ENCODE assay signal across 8 mouse cellular contexts in the genomic region with DNA sequence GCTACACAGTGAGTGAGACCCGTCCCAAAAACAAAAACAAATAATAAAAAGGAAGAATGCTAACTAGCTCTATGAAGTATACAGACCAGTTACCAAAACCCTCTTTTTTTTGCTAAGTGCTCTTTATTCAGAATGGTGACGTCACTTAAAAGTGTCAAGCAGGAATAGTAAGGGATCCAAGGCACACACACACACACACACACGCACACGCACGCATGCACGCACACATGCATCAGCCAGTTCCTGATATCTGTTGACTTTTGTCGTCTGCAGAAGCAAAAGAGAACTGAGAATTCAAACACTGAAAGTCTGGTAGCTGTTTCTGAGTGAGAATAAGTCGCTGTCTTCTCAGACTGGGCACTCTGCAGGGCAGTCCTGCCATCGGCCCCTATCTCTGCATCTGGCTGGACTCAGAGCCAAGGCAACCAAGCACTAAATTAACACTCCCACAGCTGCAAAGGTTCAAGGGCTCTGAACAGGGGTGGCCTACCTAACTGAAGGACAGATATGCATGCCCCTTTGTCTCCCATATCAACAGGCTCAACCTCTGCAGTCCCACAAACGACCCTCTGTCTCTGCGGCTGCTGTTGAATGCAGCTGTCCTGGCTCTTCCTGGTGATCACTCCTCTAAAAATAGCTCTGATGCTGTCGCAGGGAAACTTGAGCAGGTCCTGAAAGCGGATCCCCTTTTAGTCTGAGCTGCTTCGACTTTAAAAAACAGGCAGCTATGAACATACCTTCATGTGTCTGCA.
DNase-seq lines count a peak whose midpoint lies in the region; ATAC-seq and TF ChIP-seq lines count a peak whose summit lies in the region.

No protein-coding gene starts in this region.

- H3K4me1 ChIP-seq in heart, embryonic 12.5 days (replicated peaks), result peaks cover 53% of the 10 kb centered on the region
- H3K4me1 ChIP-seq in midbrain, embryonic 14.5 days (ENCODE audit: control insufficient read depth, insufficient read depth, low read length), result peaks cover 56% of the 10 kb centered on the region
- peaks cover 34% of the 10 kb centered on the region for H3K4me1 ChIP-seq in thymus, adult 2 months (replicated peaks; ENCODE audit: control insufficient read depth, insufficient read depth, low read length)

- TF ChIP-seq POLR2A in thymus, adult 2 months (IDR thresholded peaks at IDR 0.05; ENCODE audit: control insufficient read depth, extremely low read depth, insufficient read depth, low read length, poor library complexity), result no peak

- H3K27ac ChIP-seq in left cerebral cortex, adult 2 months, result peak overlapping the region; percentile 57; the same call in 1 of the 2 replicates
- peak overlapping the region; percentile 84 for H3K27ac ChIP-seq in heart, embryonic 12.5 days (ENCODE audit: poor library complexity, severe bottlenecking)
- H3K27ac ChIP-seq in midbrain, embryonic 14.5 days (replicated peaks; ENCODE audit: low read depth, low read length), result peak overlapping the region; percentile 66
- no peak overlapping the region for H3K27ac ChIP-seq in thymus, adult 2 months (ENCODE audit: control insufficient read depth, insufficient read depth, low read length)

- 33% methylated on average over 14 of the region's 14 CpGs for WGBS in heart, embryonic 12.5 days
- 54% methylated on average over 14 of the region's 14 CpGs for WGBS in midbrain, embryonic 14.5 days
- 65% methylated on average over 14 of the region's 14 CpGs for WGBS in thymus, adult 2 months

- no peaks in the 10 kb centered on the region for H3K27me3 ChIP-seq in heart, embryonic 12.5 days (replicated peaks)
- no peaks in the 10 kb centered on the region for H3K27me3 ChIP-seq in midbrain, embryonic 14.5 days (ENCODE audit: control insufficient read depth, insufficient read depth, low read length)
- no peaks in the 10 kb centered on the region for H3K27me3 ChIP-seq in thymus, adult 2 months (ENCODE audit: control insufficient read depth, insufficient read depth, low read length)

- peak overlapping the region; percentile 62 for H3K4me2 ChIP-seq in heart, embryonic 12.5 days
- H3K4me2 ChIP-seq in midbrain, embryonic 14.5 days (ENCODE audit: low read length), result no peak overlapping the region

- no peaks in the 10 kb centered on the region for H3K36me3 ChIP-seq in heart, embryonic 12.5 days
- no peaks in the 10 kb centered on the region for H3K36me3 ChIP-seq in midbrain, embryonic 14.5 days (ENCODE audit: control insufficient read depth, insufficient read depth, low read length)
- no peaks in the 10 kb centered on the region for H3K36me3 ChIP-seq in thymus, adult 2 months (ENCODE audit: control insufficient read depth, insufficient read depth, low read length)

- no peak for DNase-seq in left cerebral cortex, adult 2 months (ENCODE audit: extremely low spot score in 1 of 2, low spot score in 2 of 2)
- no peak for DNase-seq in left cerebral cortex, postnatal 10 days (ENCODE audit: extremely low spot score in 1 of 2, low spot score in 2 of 2)
- peak; percentile 40 for DNase-seq in embryo, embryonic 9.5 days (ENCODE audit: extremely low spot score)
- no peak for DNase-seq in midbrain, embryonic 14.5 days
- no peak for DNase-seq in thymus, adult 2 months
- no peak for DNase-seq in layer of hippocampus, postnatal 36 days
- DNase-seq in ovary, postnatal 10 days (ENCODE audit: low spot score), result no peak

- intact Hi-C loops in left cerebral cortex, adult 2 months (cut with DNase I), result no loop called here
- intact Hi-C loops in left cerebral cortex, postnatal 10 days (cut with DNase I), result no loop called here

- TF ChIP-seq CTCF in left cerebral cortex, adult 2 months (IDR thresholded peaks at IDR 0.05), result no peak
- no peak for TF ChIP-seq CTCF in thymus, adult 2 months (IDR thresholded peaks at IDR 0.05; ENCODE audit: borderline replicate concordance, control insufficient read depth, extremely low read depth, insufficient read depth, low read length, poor library complexity)

- H3K9me3 ChIP-seq in heart, embryonic 12.5 days (replicated peaks), result no peaks in the 10 kb centered on the region
- H3K9me3 ChIP-seq in midbrain, embryonic 14.5 days (ENCODE audit: control insufficient read depth, low read length), result no peaks in the 10 kb centered on the region

- ATAC-seq in heart, embryonic 12.5 days (ENCODE audit: insufficient number of reproducible peaks, low FRiP score), result peak; percentile 52
- ATAC-seq in midbrain, embryonic 14.5 days (ENCODE audit: low FRiP score, low TSS enrichment), result no peak

- H3K9ac ChIP-seq in heart, embryonic 12.5 days, result 0 out of 2 replicates have a peak overlapping the region, but pooled peaks have one; percentile 4
- peak overlapping the region; percentile 10; the same call in 1 of the 2 replicates for H3K9ac ChIP-seq in midbrain, embryonic 14.5 days (replicated peaks; ENCODE audit: low read length)

- no peak overlapping the region for H3K4me3 ChIP-seq in left cerebral cortex, adult 2 months
- H3K4me3 ChIP-seq in heart, embryonic 12.5 days, result peak overlapping the region; percentile 2; the same call in 1 of the 2 replicates
- no peak overlapping the region for H3K4me3 ChIP-seq in midbrain, embryonic 14.5 days (replicated peaks; ENCODE audit: low read depth, low read length)
- no peak overlapping the region for H3K4me3 ChIP-seq in thymus, adult 2 months (ENCODE audit: control insufficient read depth, insufficient read depth, low read length)
